Mouse (Mus musculus) midbrain, embryonic 14.5 days (tissue): ENCODE data around the gene Samm50. TPM values are rescaled to one million over a fixed set of nuclear protein-coding genes. Genes with fewer than 3 reads are reported as not detected.

Experiments used
- ATAC-seq: fragments of 200-750 bp; cut with Nextera tagmentation; 2 replicates; pipeline ENCODE4 v1.8.0; 2017; ENCODE audit warnings: moderate number of reproducible peaks, moderate library complexity; ENCODE audit not compliant: low FRiP score, low TSS enrichment
- DNase-seq: peaks from one replicate; pipeline ENCODE4 v3.0.0-alpha.2; 2015
- H3K27ac ChIP-seq: fragments of 300-500 bp; sonication (generic); replicated peaks from 2 replicates; pipeline ENCODE4 v1.5.1; 2014; ENCODE audit warnings: mild to moderate bottlenecking, low read depth, low read length, moderate library complexity
- H3K27me3 ChIP-seq: fragments of 300-500 bp; sonication (generic); 2 replicates; pipeline ENCODE4 v1.6.1; 2014; ENCODE audit warnings: low read length, control low read depth, mixed read lengths; ENCODE audit not compliant: control insufficient read depth, insufficient read depth
- H3K36me3 ChIP-seq: fragments of 300-500 bp; sonication (generic); 2 replicates; pipeline ENCODE4 v1.6.1; 2014; ENCODE audit warnings: low read length, control low read depth; ENCODE audit not compliant: control insufficient read depth, insufficient read depth
- H3K4me1 ChIP-seq: fragments of 300-500 bp; sonication (generic); 2 replicates; pipeline ENCODE4 v1.6.1; 2014; ENCODE audit warnings: mild to moderate bottlenecking, antibody characterized with exemption, low read length, control low read depth; ENCODE audit not compliant: control insufficient read depth, insufficient read depth
- H3K4me2 ChIP-seq: fragments of 300-500 bp; sonication (generic); 2 replicates; pipeline ENCODE4 v1.6.1; 2014; ENCODE audit warnings: mild to moderate bottlenecking, low read length, moderate library complexity
- H3K4me3 ChIP-seq: fragments of 300-500 bp; sonication (generic); replicated peaks from 2 replicates; pipeline ENCODE4 v1.5.1; 2014; ENCODE audit warnings: low read depth, low read length
- H3K9ac ChIP-seq: fragments of 300-500 bp; sonication (generic); replicated peaks from 2 replicates; pipeline ENCODE4 v1.6.1; 2014; ENCODE audit warnings: mild to moderate bottlenecking, low read length, moderate library complexity
- H3K9me3 ChIP-seq: fragments of 300-500 bp; sonication (generic); 2 replicates; pipeline ENCODE4 v1.6.1; 2016; ENCODE audit warnings: low read length, control low read depth, mixed read lengths; ENCODE audit not compliant: control insufficient read depth
- WGBS: fragments of 180-500 bp; shearing (Covaris S2); extraction: QIAGEN DNeasy Blood & Tissue Kit; methylation state at CpG from one replicate; pipeline ENCODE4 v1.1.7; 2014; 5-methylcytosine and 5-hydroxymethylcytosine counted together
- polyA plus RNA-seq: library from polyadenylated mRNA; unstranded; fragments of >200 nt; fragmentation: Nextera tagmentation; extraction: Ambion mirVana; gene quantifications from 2 replicates; pipeline ENCODE4 v1.2.1, GENCODE M21; 2014

Samm50 gene
- polyA plus RNA-seq, 1 experiment from 2014 or later: 54.2 TPM

- peaks cover 15% of the 10 kb centered on the region for H3K4me1 ChIP-seq
- no peak overlapping the region for H3K27ac ChIP-seq
- H3K27me3 ChIP-seq: peaks cover 5% of the 10 kb centered on the region; the same call in 1 of the 2 replicates
- no peaks in the 10 kb centered on the region for H3K36me3 ChIP-seq
- H3K4me3 ChIP-seq: no peak overlapping the region
- ATAC-seq (no peak), DNase-seq (no peak)
- H3K9me3 ChIP-seq: no peaks in the 10 kb centered on the region
- WGBS: 84% methylated on average over 7 of the region's 7 CpGs
- no peak overlapping the region for H3K4me2 ChIP-seq
- no peak overlapping the region for H3K9ac ChIP-seq
These were observed 20.9 kb upstream of the Samm50 start for GRCm38 (mm10) chr15:84171166-84171565.

GRCm38 (mm10) chr15:84178733-84179132, 13.3 kb upstream of the Samm50 start:
- WGBS: 92% methylated on average over 9 of the region's 9 CpGs
- H3K4me3 ChIP-seq: no peak overlapping the region
- H3K4me2 ChIP-seq: no peak overlapping the region
- H3K27ac ChIP-seq: no peak overlapping the region
- H3K27me3 ChIP-seq: no peaks in the 10 kb centered on the region
- ATAC-seq (no peak), DNase-seq (no peak)
- no peak overlapping the region for H3K9ac ChIP-seq
- H3K9me3 ChIP-seq: no peaks in the 10 kb centered on the region
- no peaks in the 10 kb centered on the region for H3K4me1 ChIP-seq
- no peaks in the 10 kb centered on the region for H3K36me3 ChIP-seq

DNA sequence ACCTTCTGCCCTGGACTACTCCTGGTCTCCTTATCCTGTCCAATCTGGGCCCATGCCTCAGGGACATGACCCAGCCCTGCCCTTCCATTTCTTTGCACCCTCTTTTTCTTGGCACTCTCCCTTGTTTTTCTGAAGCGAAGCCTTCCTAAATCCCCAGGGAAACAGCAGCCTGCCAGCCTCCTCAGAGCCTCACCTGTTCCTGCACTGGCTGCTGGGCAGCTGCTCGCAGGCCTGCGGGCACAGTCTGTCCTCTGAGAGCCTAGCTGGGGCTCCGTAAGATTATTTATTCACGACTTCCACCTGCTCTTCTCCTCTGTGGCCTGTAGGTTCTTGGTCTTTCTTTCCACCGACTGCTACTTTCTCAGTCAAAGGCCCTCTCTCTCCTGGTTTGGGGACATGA, 10.0 kb upstream of the Samm50 start:
- no peak overlapping the region for H3K9ac ChIP-seq
- no peak overlapping the region for H3K27ac ChIP-seq
- H3K4me3 ChIP-seq: no peak overlapping the region
- DNase-seq (no peak), ATAC-seq (no peak)
- no peaks in the 10 kb centered on the region for H3K27me3 ChIP-seq
- H3K9me3 ChIP-seq: no peaks in the 10 kb centered on the region
- 61% methylated on average over 6 of the region's 6 CpGs for WGBS
- H3K4me2 ChIP-seq: no peak overlapping the region
- no peaks in the 10 kb centered on the region for H3K4me1 ChIP-seq
- H3K36me3 ChIP-seq: no peaks in the 10 kb centered on the region

- no peaks in the 10 kb centered on the region for H3K4me1 ChIP-seq
- H3K4me2 ChIP-seq: no peak overlapping the region
- H3K36me3 ChIP-seq: no peaks in the 10 kb centered on the region
- H3K9ac ChIP-seq: no peak overlapping the region
- DNase-seq (no peak), ATAC-seq (no peak)
- no peak overlapping the region for H3K4me3 ChIP-seq
- no peaks in the 10 kb centered on the region for H3K9me3 ChIP-seq
- no peaks in the 10 kb centered on the region for H3K27me3 ChIP-seq
- WGBS: 48% methylated on average over 1 of the region's 1 CpGs
- H3K27ac ChIP-seq: no peak overlapping the region
These were observed 8.1 kb upstream of the Samm50 start for GRCm38 (mm10) chr15:84183967-84184366.

GRCm38 (mm10) chr15:84186196-84186595, 5.8 kb upstream of the Samm50 start:
- Histone ChIP-seq H3K27ac (no peak overlapping the region), H3K4me1 (no peaks in the 10 kb centered on the region), H3K4me2 (no peak overlapping the region), H3K9ac (no peak overlapping the region), H3K4me3 (no peak overlapping the region), H3K27me3 (no peaks in the 10 kb centered on the region), H3K9me3 (no peaks in the 10 kb centered on the region), H3K36me3 (no peaks in the 10 kb centered on the region)
- WGBS: 54% methylated on average over 4 of the region's 4 CpGs
- ATAC-seq (no peak), DNase-seq (no peak)

GRCm38 (mm10) chr15:84188887-84189530, 3.0 kb upstream of the Samm50 start:
- peaks cover 13% of the 10 kb centered on the region; the same call in 1 of the 2 replicates for H3K4me1 ChIP-seq
- 73% methylated on average over 2 of the region's 2 CpGs for WGBS
- H3K4me3 ChIP-seq: no peak overlapping the region
- DNase-seq (no peak), ATAC-seq (no peak)
- no peak overlapping the region for H3K9ac ChIP-seq
- no peaks in the 10 kb centered on the region for H3K27me3 ChIP-seq
- H3K27ac ChIP-seq: no peak overlapping the region
- no peaks in the 10 kb centered on the region for H3K9me3 ChIP-seq
- H3K4me2 ChIP-seq: no peak overlapping the region
- no peaks in the 10 kb centered on the region for H3K36me3 ChIP-seq

GRCm38 (mm10) chr15:84189881-84190280, 2.2 kb upstream of the Samm50 start:
- Histone ChIP-seq H3K4me2 (no peak overlapping the region), H3K9me3 (no peaks in the 10 kb centered on the region), H3K36me3 (no peaks in the 10 kb centered on the region), H3K9ac (no peak overlapping the region), H3K27ac (no peak overlapping the region), H3K4me1 (peaks cover 13% of the 10 kb centered on the region; the same call in 1 of the 2 replicates), H3K27me3 (no peaks in the 10 kb centered on the region), H3K4me3 (no peak overlapping the region)
- 44% methylated on average over 3 of the region's 3 CpGs for WGBS
- DNase-seq: peak; percentile 69
- no peak for ATAC-seq

- peaks cover 12% of the 10 kb centered on the region for H3K36me3 ChIP-seq
- DNase-seq (no peak), ATAC-seq (no peak)
- peaks cover 13% of the 10 kb centered on the region; the same call in 1 of the 2 replicates for H3K4me1 ChIP-seq
- H3K9ac ChIP-seq: peak overlapping the region; percentile 74
- H3K4me3 ChIP-seq: peak overlapping the region; percentile 89
- no peaks in the 10 kb centered on the region for H3K27me3 ChIP-seq
- peak overlapping the region; percentile 84 for H3K27ac ChIP-seq
- H3K9me3 ChIP-seq: no peaks in the 10 kb centered on the region
- peak overlapping the region; percentile 78 for H3K4me2 ChIP-seq
- WGBS: 1% methylated on average over 9 of the region's 9 CpGs
These were observed 350 bp upstream of the Samm50 start for GRCm38 (mm10) chr15:84191724-84192057.

- DNase-seq (no peak), ATAC-seq (no peak)
- H3K4me3 ChIP-seq: no peak overlapping the region
- WGBS: 89% methylated on average over 8 of the region's 8 CpGs
- no peak overlapping the region for H3K4me2 ChIP-seq
- no peaks in the 10 kb centered on the region for H3K27me3 ChIP-seq
- no peak overlapping the region for H3K9ac ChIP-seq
- no peak overlapping the region for H3K27ac ChIP-seq
- peaks cover 9% of the 10 kb centered on the region; the same call in 1 of the 2 replicates for H3K4me1 ChIP-seq
- H3K36me3 ChIP-seq: peaks cover 61% of the 10 kb centered on the region
- no peaks in the 10 kb centered on the region for H3K9me3 ChIP-seq
These were observed 4.6 kb downstream of the Samm50 start for GRCm38 (mm10) chr15:84196486-84197165.
